Mouse (Mus musculus): ENCODE measurements at regions not wholly inside any gene's neighbourhood (a gene's known extent, or its start where the extent isn't known, plus 50 kb on each side); places are given as distances from the start of the nearest gene placed in this dataset.
"Not testable (repeated sequence)": the region's sequence is repeated elsewhere in the genome, so short reads cannot be mapped to it uniquely, and the experiment has no call there.

GRCm38 (mm10) chr5:132971046-132971445 is 427.9 kb upstream of the Auts2 start:
- H3K9ac ChIP-seq (replicated peaks; ENCODE audit: low read length): no peak overlapping the region
- no peaks in the 10 kb centered on the region for H3K27me3 ChIP-seq (ENCODE audit: insufficient read depth, low read length)
- ATAC-seq (no peak), DNase-seq (ENCODE audit: low spot score) (peak; percentile 73)
- no peak overlapping the region for H3K4me3 ChIP-seq (ENCODE audit: low read length)
- H3K27ac ChIP-seq: no peak overlapping the region
- H3K4me1 ChIP-seq (ENCODE audit: insufficient read depth, low read length): no peaks in the 10 kb centered on the region
- H3K36me3 ChIP-seq (ENCODE audit: insufficient read depth, low read length): no peaks in the 10 kb centered on the region
- WGBS: 35% methylated on average over 7 of the region's 7 CpGs
- no peak for TF ChIP-seq CTCF (IDR thresholded peaks at IDR 0.05; ENCODE audit: low read depth)
- H3K9me3 ChIP-seq (ENCODE audit: low read length): no peaks in the 10 kb centered on the region
- H3K4me2 ChIP-seq (ENCODE audit: low read depth, low read length): no peak overlapping the region

GRCm38 (mm10) chr5:132969376-132969775 is 426.2 kb upstream of the Auts2 start:
- Histone ChIP-seq H3K27ac (no peak overlapping the region), H3K4me3 (ENCODE audit: low read length) (no peak overlapping the region), H3K36me3 (ENCODE audit: insufficient read depth, low read length) (no peaks in the 10 kb centered on the region), H3K9ac (replicated peaks; ENCODE audit: low read length) (no peak overlapping the region), H3K27me3 (ENCODE audit: insufficient read depth, low read length) (no peaks in the 10 kb centered on the region), H3K4me1 (ENCODE audit: insufficient read depth, low read length) (no peaks in the 10 kb centered on the region), H3K9me3 (ENCODE audit: low read length) (no peaks in the 10 kb centered on the region), H3K4me2 (ENCODE audit: low read depth, low read length) (no peak overlapping the region)
- WGBS: 40% methylated on average over 5 of the region's 5 CpGs
- TF ChIP-seq CTCF (IDR thresholded peaks at IDR 0.05; ENCODE audit: low read depth): no peak
- no peak for ATAC-seq
- DNase-seq (ENCODE audit: low spot score): peak; percentile 32

- Histone ChIP-seq H3K9me3 (ENCODE audit: low read length) (no peaks in the 10 kb centered on the region), H3K4me1 (ENCODE audit: insufficient read depth, low read length) (no peaks in the 10 kb centered on the region), H3K27ac (no peak overlapping the region), H3K36me3 (ENCODE audit: insufficient read depth, low read length) (no peaks in the 10 kb centered on the region), H3K9ac (replicated peaks; ENCODE audit: low read length) (no peak overlapping the region), H3K27me3 (ENCODE audit: insufficient read depth, low read length) (no peaks in the 10 kb centered on the region), H3K4me3 (ENCODE audit: low read length) (no peak overlapping the region), H3K4me2 (ENCODE audit: low read depth, low read length) (no peak overlapping the region)
- ATAC-seq (no peak), DNase-seq (ENCODE audit: low spot score) (peak; percentile 29)
- WGBS: 79% methylated on average over 1 of the region's 1 CpGs
- TF ChIP-seq CTCF (IDR thresholded peaks at IDR 0.05; ENCODE audit: low read depth): no peak
These were observed 416.8 kb upstream of the Auts2 start for GRCm38 (mm10) chr5:132959901-132960300.

- TF ChIP-seq CTCF (IDR thresholded peaks at IDR 0.05; ENCODE audit: low read depth): no peak
- ATAC-seq (no peak), DNase-seq (ENCODE audit: low spot score) (no peak)
- no peak overlapping the region for H3K4me2 ChIP-seq (ENCODE audit: low read depth, low read length)
- no peak overlapping the region for H3K27ac ChIP-seq
- no peaks in the 10 kb centered on the region for H3K4me1 ChIP-seq (ENCODE audit: insufficient read depth, low read length)
- 66% methylated on average over 5 of the region's 5 CpGs for WGBS
- H3K9ac ChIP-seq (replicated peaks; ENCODE audit: low read length): no peak overlapping the region
- H3K9me3 ChIP-seq (ENCODE audit: low read length): no peaks in the 10 kb centered on the region
- H3K4me3 ChIP-seq (ENCODE audit: low read length): no peak overlapping the region
- no peaks in the 10 kb centered on the region for H3K27me3 ChIP-seq (ENCODE audit: insufficient read depth, low read length)
- no peaks in the 10 kb centered on the region for H3K36me3 ChIP-seq (ENCODE audit: insufficient read depth, low read length)
These were observed 413.0 kb upstream of the Auts2 start for GRCm38 (mm10) chr5:132956184-132956583.

GRCm38 (mm10) chr5:132955051-132955450 is 411.9 kb upstream of the Auts2 start:
- DNase-seq (ENCODE audit: low spot score): no peak
- Histone ChIP-seq H3K9ac (replicated peaks; ENCODE audit: low read length) (no peak overlapping the region), H3K4me1 (ENCODE audit: insufficient read depth, low read length) (no peaks in the 10 kb centered on the region), H3K27me3 (ENCODE audit: insufficient read depth, low read length) (no peaks in the 10 kb centered on the region), H3K4me2 (ENCODE audit: low read depth, low read length) (no peak overlapping the region), H3K4me3 (ENCODE audit: low read length) (no peak overlapping the region), H3K36me3 (ENCODE audit: insufficient read depth, low read length) (no peaks in the 10 kb centered on the region), H3K9me3 (ENCODE audit: low read length) (no peaks in the 10 kb centered on the region), H3K27ac (no peak overlapping the region)
- no peak for TF ChIP-seq CTCF (IDR thresholded peaks at IDR 0.05; ENCODE audit: low read depth)
- WGBS: 90% methylated on average over 8 of the region's 8 CpGs
- ATAC-seq: no peak

GRCm38 (mm10) chr5:132933439-132933980 is 390.4 kb upstream of the Auts2 start:
- Histone ChIP-seq H3K9ac (replicated peaks; ENCODE audit: low read length) (no peak overlapping the region), H3K9me3 (ENCODE audit: low read length) (no peaks in the 10 kb centered on the region), H3K27me3 (ENCODE audit: insufficient read depth, low read length) (no peaks in the 10 kb centered on the region), H3K36me3 (ENCODE audit: insufficient read depth, low read length) (no peaks in the 10 kb centered on the region), H3K4me1 (ENCODE audit: insufficient read depth, low read length) (no peaks in the 10 kb centered on the region), H3K4me2 (ENCODE audit: low read depth, low read length) (no peak overlapping the region), H3K4me3 (ENCODE audit: low read length) (no peak overlapping the region), H3K27ac (no peak overlapping the region)
- TF ChIP-seq CTCF (IDR thresholded peaks at IDR 0.05; ENCODE audit: low read depth): no peak
- ATAC-seq (no peak), DNase-seq (ENCODE audit: low spot score) (no peak)
- WGBS: 74% methylated on average over 9 of the region's 9 CpGs

- not testable (repeated sequence) for H3K27ac ChIP-seq; H3K36me3 ChIP-seq (ENCODE audit: insufficient read depth, low read length); H3K27me3 ChIP-seq (ENCODE audit: insufficient read depth, low read length); H3K9me3 ChIP-seq (ENCODE audit: low read length); DNase-seq (ENCODE audit: low spot score); ATAC-seq; H3K4me2 ChIP-seq (ENCODE audit: low read depth, low read length); H3K4me1 ChIP-seq (ENCODE audit: insufficient read depth, low read length); H3K4me3 ChIP-seq (ENCODE audit: low read length); H3K9ac ChIP-seq (replicated peaks; ENCODE audit: low read length)
- whole genome bisulfite sequencing: 88% methylated on average over 12 of the region's 12 CpGs
These were observed 386.8 kb upstream of the Auts2 start for GRCm38 (mm10) chr5:132929955-132930354.
